Mouse (Mus musculus) olfactory bulb, adult 2 months (tissue): ENCODE results near the gene Mfng.

ENCODE experiments used
- CTCF ChIP-seq: fragments of 200-500 bp; IDR thresholded peaks from 2 replicates; pipeline ENCODE4 v1.5.1; 2012; ENCODE audit warnings: low read depth, mild to moderate bottlenecking, low read length, moderate library complexity; ENCODE audit not compliant: insufficient read depth
- POLR2A ChIP-seq: fragments of 200-500 bp; IDR thresholded peaks from 2 replicates; pipeline ENCODE4 v1.6.1; 2012; ENCODE audit warnings: mild to moderate bottlenecking, low read depth, low read length, moderate library complexity; ENCODE audit not compliant: insufficient read depth

DNA sequence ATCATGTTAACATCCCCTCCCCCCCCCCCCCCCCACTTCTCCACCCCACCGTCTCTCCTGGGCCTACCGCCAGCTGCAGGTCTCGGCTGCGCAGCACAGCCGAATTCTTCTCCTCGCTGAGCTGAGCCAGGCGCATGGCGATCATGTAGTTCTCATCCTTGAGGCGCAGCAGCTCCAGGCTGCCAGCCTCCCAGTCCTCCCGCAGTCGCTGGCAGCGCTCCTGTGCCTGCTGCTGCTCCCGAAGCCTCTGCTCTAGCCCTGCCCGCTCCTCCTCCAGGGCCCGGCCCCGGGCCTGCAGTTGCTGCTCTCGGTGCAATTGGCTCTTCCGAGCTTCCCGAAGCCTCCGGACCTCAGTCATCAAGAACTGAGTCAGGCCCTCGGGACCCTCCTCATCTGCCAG is 25.8 kb upstream of the Mfng start:
- TF ChIP-seq CTCF (no peak), POLR2A (no peak)
